Mouse (Mus musculus) lung, postnatal 0 days (tissue): Measurements from ENCODE around the gene Vav3.

Experiments
- CTCF ChIP-seq: IDR thresholded peaks from 2 replicates; pipeline ENCODE4 v1.5.1; 2016; ENCODE audit warnings: antibody characterized with exemption, mild to moderate bottlenecking
- EP300 ChIP-seq: IDR thresholded peaks from 2 replicates; pipeline ENCODE4 v1.6.1; 2016; ENCODE audit warnings: antibody characterized with exemption, mild to moderate bottlenecking, control low read depth

GRCm38 (mm10) chr3:109622816-109623215, 282.4 kb downstream of the Vav3 start:
- TF ChIP-seq EP300 (no peak), CTCF (no peak)
